Mouse (Mus musculus) midbrain, postnatal 0 days (tissue): ENCODE data around the gene Ankrd9. TPM values are rescaled to one million over a fixed set of nuclear protein-coding genes. Genes with fewer than 3 reads are reported as not detected.

Experiments
- ATAC-seq: fragments of 200-750 bp; cut with Nextera tagmentation; 2 replicates; pipeline ENCODE4 v1.8.0; 2017; ENCODE audit warnings: moderate number of reproducible peaks, mild to moderate bottlenecking, moderate TSS enrichment, moderate library complexity; ENCODE audit not compliant: low FRiP score
- DNase-seq: peaks from one replicate; pipeline ENCODE4 v3.0.0-alpha.2; 2015; ENCODE audit warnings: low spot score
- H3K27ac ChIP-seq: fragments of 300-500 bp; sonication (generic); 2 replicates; pipeline ENCODE4 v1.5.1; 2014; ENCODE audit warnings: low read depth, mild to moderate bottlenecking, low read length, mixed read lengths
- H3K27me3 ChIP-seq: fragments of 300-500 bp; sonication (generic); 2 replicates; pipeline ENCODE4 v1.6.1; 2014; ENCODE audit warnings: low read length, control low read depth, mixed read lengths; ENCODE audit not compliant: insufficient read depth
- H3K36me3 ChIP-seq: fragments of 300-500 bp; sonication (generic); 2 replicates; pipeline ENCODE4 v1.6.1; 2014; ENCODE audit warnings: low read length, control low read depth, mixed read lengths; ENCODE audit not compliant: insufficient read depth
- H3K4me1 ChIP-seq: fragments of 300-500 bp; sonication (generic); 2 replicates; pipeline ENCODE4 v1.6.1; 2014; ENCODE audit warnings: mild to moderate bottlenecking, control low read depth, antibody characterized with exemption, low read length, mixed read lengths; ENCODE audit not compliant: insufficient read depth
- H3K4me2 ChIP-seq: fragments of 300-500 bp; sonication (generic); 2 replicates; pipeline ENCODE4 v1.6.1; 2014; ENCODE audit warnings: low read depth, mild to moderate bottlenecking, low read length, mixed read lengths; ENCODE audit not compliant: poor library complexity, severe bottlenecking
- H3K4me3 ChIP-seq: fragments of 300-500 bp; sonication (generic); 2 replicates; pipeline ENCODE4 v1.5.1; 2014; ENCODE audit warnings: low read depth, mild to moderate bottlenecking, low read length, moderate library complexity
- H3K9ac ChIP-seq: fragments of 300-500 bp; sonication (generic); replicated peaks from 2 replicates; pipeline ENCODE4 v1.6.1; 2014; ENCODE audit warnings: mild to moderate bottlenecking, low read length, moderate library complexity, mixed read lengths; ENCODE audit not compliant: poor library complexity, severe bottlenecking
- H3K9me3 ChIP-seq: fragments of 300-500 bp; sonication (generic); 2 replicates; pipeline ENCODE4 v1.6.1; 2016; ENCODE audit warnings: low read length, control low read depth
- CTCF ChIP-seq: IDR thresholded peaks from 2 replicates; pipeline ENCODE4 v1.5.1; 2016; ENCODE audit warnings: antibody characterized with exemption, mild to moderate bottlenecking
- WGBS: fragments of 180-500 bp; shearing (Covaris S2); extraction: QIAGEN DNeasy Blood & Tissue Kit; methylation state at CpG from one replicate; pipeline ENCODE4 v1.1.7; 2014; 5-methylcytosine and 5-hydroxymethylcytosine counted together
- polyA plus RNA-seq: library from polyadenylated mRNA; unstranded; fragments of >200 nt; fragmentation: Nextera tagmentation; extraction: Ambion mirVana; gene quantifications from 2 replicates; pipeline ENCODE4 v1.2.1, GENCODE M21; 2015
- total RNA-seq: library from RNA; depleted of rRNA; stranded (reverse); fragments of >200 nt; gene quantifications from 2 replicates; pipeline ENCODE4 v1.2.3, GENCODE M21; 2014

The Ankrd9 gene
- total and polyA plus RNA-seq, 2 experiments from 2014 or later, result 13.4 to 14.0 TPM

GRCm38 (mm10) chr12:111004142-111004541 is 25.3 kb upstream of the Ankrd9 start:
- Histone ChIP-seq H3K9me3 (no peaks in the 10 kb centered on the region), H3K4me3 (no peak overlapping the region), H3K27me3 (no peaks in the 10 kb centered on the region), H3K36me3 (no peaks in the 10 kb centered on the region), H3K4me2 (no peak overlapping the region), H3K27ac (no peak overlapping the region), H3K9ac (no peak overlapping the region), H3K4me1 (no peaks in the 10 kb centered on the region)
- no peak for TF ChIP-seq CTCF
- ATAC-seq (no peak), DNase-seq (no peak)
- WGBS, result 87% methylated on average over 9 of the region's 9 CpGs

GRCm38 (mm10) chr12:111000956-111001355 is 22.1 kb upstream of the Ankrd9 start:
- WGBS, result 97% methylated on average over 7 of the region's 7 CpGs
- H3K27ac ChIP-seq, result no peak overlapping the region

GRCm38 (mm10) chr12:110999820-111000219 is 21.0 kb upstream of the Ankrd9 start:
- Histone ChIP-seq H3K9ac (no peak overlapping the region), H3K4me2 (no peak overlapping the region), H3K4me3 (no peak overlapping the region), H3K27ac (no peak overlapping the region), H3K4me1 (no peaks in the 10 kb centered on the region), H3K27me3 (no peaks in the 10 kb centered on the region), H3K9me3 (no peaks in the 10 kb centered on the region), H3K36me3 (no peaks in the 10 kb centered on the region)
- TF ChIP-seq CTCF, result no peak
- 90% methylated on average over 2 of the region's 2 CpGs for WGBS
- DNase-seq (no peak), ATAC-seq (no peak)

More at GRCm38 (mm10) chr12:111000956-111001355, 22.1 kb upstream of the Ankrd9 start:
- no peak for TF ChIP-seq CTCF
- no peak for ATAC-seq
- H3K9me3 ChIP-seq, result no peaks in the 10 kb centered on the region
- no peak for DNase-seq
- H3K27me3 ChIP-seq, result no peaks in the 10 kb centered on the region
- H3K4me3 ChIP-seq, result no peak overlapping the region
- H3K4me1 ChIP-seq, result no peaks in the 10 kb centered on the region
- H3K36me3 ChIP-seq, result no peaks in the 10 kb centered on the region
- no peak overlapping the region for H3K9ac ChIP-seq
- no peak overlapping the region for H3K4me2 ChIP-seq

- Histone ChIP-seq H3K36me3 (no peaks in the 10 kb centered on the region), H3K4me1 (no peaks in the 10 kb centered on the region), H3K9me3 (no peaks in the 10 kb centered on the region), H3K4me2 (no peak overlapping the region), H3K27ac (no peak overlapping the region), H3K9ac (no peak overlapping the region), H3K27me3 (no peaks in the 10 kb centered on the region), H3K4me3 (no peak overlapping the region)
- DNase-seq, result no peak
- no peak for TF ChIP-seq CTCF
- WGBS, result 98% methylated on average over 11 of the region's 11 CpGs
- no peak for ATAC-seq
Observed at GRCm38 (mm10) chr12:110998092-110998491, 19.3 kb upstream of the Ankrd9 start.

- Histone ChIP-seq H3K9ac (no peak overlapping the region), H3K9me3 (no peaks in the 10 kb centered on the region), H3K4me2 (no peak overlapping the region), H3K4me3 (no peak overlapping the region), H3K36me3 (no peaks in the 10 kb centered on the region), H3K27ac (no peak overlapping the region), H3K4me1 (no peaks in the 10 kb centered on the region), H3K27me3 (no peaks in the 10 kb centered on the region)
- no peak for TF ChIP-seq CTCF
- 49% methylated on average over 12 of the region's 12 CpGs for WGBS
- DNase-seq (no peak), ATAC-seq (no peak)
Observed at GRCm38 (mm10) chr12:110994666-110995065, 15.8 kb upstream of the Ankrd9 start.

- Histone ChIP-seq H3K4me2 (no peak overlapping the region), H3K36me3 (no peaks in the 10 kb centered on the region), H3K27me3 (no peaks in the 10 kb centered on the region), H3K9ac (no peak overlapping the region), H3K4me3 (no peak overlapping the region), H3K4me1 (no peaks in the 10 kb centered on the region), H3K9me3 (no peaks in the 10 kb centered on the region), H3K27ac (no peak overlapping the region)
- no peak for TF ChIP-seq CTCF
- DNase-seq (no peak), ATAC-seq (no peak)
- WGBS, result 85% methylated on average over 3 of the region's 3 CpGs
Observed at GRCm38 (mm10) chr12:110993226-110993625, 14.4 kb upstream of the Ankrd9 start.
